Mouse (Mus musculus) bone marrow, adult 2 months (tissue): ENCODE results near the gene Ubb.

ENCODE experiments used
- CTCF ChIP-seq: fragments of 200-500 bp; IDR thresholded peaks from 2 replicates; pipeline ENCODE4 v1.5.1; 2011; ENCODE audit warnings: low read length, control low read depth; ENCODE audit not compliant: control insufficient read depth, insufficient read depth
- POLR2A ChIP-seq: fragments of 200-500 bp; IDR thresholded peaks from 2 replicates; pipeline ENCODE4 v1.6.1; 2011; ENCODE audit warnings: low read depth, mild to moderate bottlenecking, control low read depth, low read length, borderline replicate concordance; ENCODE audit not compliant: control insufficient read depth

GRCm38 (mm10) chr11:62511444-62512202 lies 39.3 kb upstream of the Ubb start:
- no peak for TF ChIP-seq POLR2A
- no peak for TF ChIP-seq CTCF
